Mouse (Mus musculus): Measurements from ENCODE around the gene Sgcb.

GRCm38 (mm10) chr5:73650365-73650964 is 2.9 kb upstream of the Sgcb start:
- no peak for TF ChIP-seq CTCF (IDR thresholded peaks at IDR 0.05; ENCODE audit: low read depth)
- TF ChIP-seq EP300 (IDR thresholded peaks at IDR 0.05; ENCODE audit: low read depth), result no peak

Measured in liver, embryonic 14.5 days (tissue).